Mouse (Mus musculus) midbrain, embryonic 14.5 days (tissue): ENCODE results near the gene Gcgr. TPM values are rescaled to one million over a fixed set of nuclear protein-coding genes. Genes with fewer than 3 reads are reported as not detected.
A peak's percentile ranks its signal among the peaks of the same experiment; 100 is the strongest.

ENCODE experiments used
- ATAC-seq: fragments of 200-750 bp; cut with Nextera tagmentation; 2 replicates; pipeline ENCODE4 v1.8.0; 2017; ENCODE audit warnings: moderate number of reproducible peaks, moderate library complexity; ENCODE audit not compliant: low FRiP score, low TSS enrichment
- DNase-seq: peaks from one replicate; pipeline ENCODE4 v3.0.0-alpha.2; 2015
- H3K27ac ChIP-seq: fragments of 300-500 bp; sonication (generic); replicated peaks from 2 replicates; pipeline ENCODE4 v1.5.1; 2014; ENCODE audit warnings: mild to moderate bottlenecking, low read depth, low read length, moderate library complexity
- H3K27me3 ChIP-seq: fragments of 300-500 bp; sonication (generic); 2 replicates; pipeline ENCODE4 v1.6.1; 2014; ENCODE audit warnings: low read length, control low read depth, mixed read lengths; ENCODE audit not compliant: control insufficient read depth, insufficient read depth
- H3K36me3 ChIP-seq: fragments of 300-500 bp; sonication (generic); 2 replicates; pipeline ENCODE4 v1.6.1; 2014; ENCODE audit warnings: low read length, control low read depth; ENCODE audit not compliant: control insufficient read depth, insufficient read depth
- H3K4me1 ChIP-seq: fragments of 300-500 bp; sonication (generic); 2 replicates; pipeline ENCODE4 v1.6.1; 2014; ENCODE audit warnings: mild to moderate bottlenecking, antibody characterized with exemption, low read length, control low read depth; ENCODE audit not compliant: control insufficient read depth, insufficient read depth
- H3K4me2 ChIP-seq: fragments of 300-500 bp; sonication (generic); 2 replicates; pipeline ENCODE4 v1.6.1; 2014; ENCODE audit warnings: mild to moderate bottlenecking, low read length, moderate library complexity
- H3K4me3 ChIP-seq: fragments of 300-500 bp; sonication (generic); replicated peaks from 2 replicates; pipeline ENCODE4 v1.5.1; 2014; ENCODE audit warnings: low read depth, low read length
- H3K9ac ChIP-seq: fragments of 300-500 bp; sonication (generic); replicated peaks from 2 replicates; pipeline ENCODE4 v1.6.1; 2014; ENCODE audit warnings: mild to moderate bottlenecking, low read length, moderate library complexity
- H3K9me3 ChIP-seq: fragments of 300-500 bp; sonication (generic); 2 replicates; pipeline ENCODE4 v1.6.1; 2016; ENCODE audit warnings: low read length, control low read depth, mixed read lengths; ENCODE audit not compliant: control insufficient read depth
- WGBS: fragments of 180-500 bp; shearing (Covaris S2); extraction: QIAGEN DNeasy Blood & Tissue Kit; methylation state at CpG from one replicate; pipeline ENCODE4 v1.1.7; 2014; 5-methylcytosine and 5-hydroxymethylcytosine counted together
- polyA plus RNA-seq: library from polyadenylated mRNA; unstranded; fragments of >200 nt; fragmentation: Nextera tagmentation; extraction: Ambion mirVana; gene quantifications from 2 replicates; pipeline ENCODE4 v1.2.1, GENCODE M21; 2014

The Gcgr gene
- 0.18 and 0.21 TPM in 2 replicates for polyA plus RNA-seq

DNA sequence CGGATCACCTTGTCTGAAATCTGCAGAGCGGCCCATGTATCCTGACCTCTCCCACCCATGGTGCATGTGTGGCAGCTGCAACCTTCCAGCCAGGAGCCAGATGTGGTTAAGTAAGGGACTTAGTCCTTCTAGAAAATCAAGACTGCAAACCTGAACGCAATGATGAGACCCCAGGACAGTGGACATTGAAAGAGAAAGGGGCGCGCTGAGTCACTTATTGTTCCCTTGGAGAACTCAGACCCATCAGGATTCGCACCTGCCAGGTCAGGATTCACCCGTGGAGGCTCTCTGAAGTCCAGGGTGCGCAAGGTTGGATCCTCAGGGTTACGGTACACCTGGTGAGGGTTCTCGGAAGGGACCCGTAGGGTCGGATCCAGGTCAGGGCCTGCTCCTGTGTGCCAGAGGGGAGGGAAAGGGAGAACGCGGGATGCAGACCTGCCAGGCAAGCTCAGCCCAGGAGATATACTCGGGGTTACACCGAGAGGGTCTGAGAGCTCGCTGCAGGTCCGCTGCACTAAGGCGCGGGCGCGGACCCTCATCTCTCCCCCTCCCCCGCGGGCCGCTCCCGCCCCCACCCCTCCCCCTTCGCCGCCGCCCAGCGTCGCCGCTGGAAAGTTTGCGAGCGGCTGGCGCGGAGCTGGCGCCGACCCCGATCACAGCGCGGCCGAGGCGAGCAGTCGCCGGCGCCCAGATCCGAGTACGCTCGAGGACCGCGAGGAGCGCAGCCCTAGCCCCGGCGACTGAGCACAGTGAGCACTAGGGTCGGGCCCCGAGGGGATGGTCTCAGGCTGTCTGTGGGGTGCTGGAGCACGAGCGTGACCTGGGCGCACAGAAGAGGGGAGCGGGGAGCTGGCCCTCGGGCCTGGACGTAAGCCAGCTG, at the start of gene Gcgr:
TSS of gene Gcgr (plus strand) at position 615 of the 880 bp plus-strand sequence.
- Histone ChIP-seq H3K27me3 (peaks cover 47% of the 10 kb centered on the region), H3K4me3 (peak within 1 kb of the TSS; percentile 23; the same call in 1 of the 2 replicates), H3K4me1 (0 out of 2 replicates have a peak, but pooled peaks cover 4% of the 10 kb centered on the region), H3K27ac (no peak within 1 kb of the TSS), H3K9me3 (no peaks in the 10 kb centered on the region), H3K36me3 (no peaks in the 10 kb centered on the region), H3K4me2 (peak within 1 kb of the TSS; percentile 52), H3K9ac (peak within 1 kb of the TSS; percentile 16; the same call in 1 of the 2 replicates)
- WGBS = 10% methylated on average over 46 of the region's 62 CpGs
- DNase-seq (peak; percentile 31), ATAC-seq (no peak)

DNA sequence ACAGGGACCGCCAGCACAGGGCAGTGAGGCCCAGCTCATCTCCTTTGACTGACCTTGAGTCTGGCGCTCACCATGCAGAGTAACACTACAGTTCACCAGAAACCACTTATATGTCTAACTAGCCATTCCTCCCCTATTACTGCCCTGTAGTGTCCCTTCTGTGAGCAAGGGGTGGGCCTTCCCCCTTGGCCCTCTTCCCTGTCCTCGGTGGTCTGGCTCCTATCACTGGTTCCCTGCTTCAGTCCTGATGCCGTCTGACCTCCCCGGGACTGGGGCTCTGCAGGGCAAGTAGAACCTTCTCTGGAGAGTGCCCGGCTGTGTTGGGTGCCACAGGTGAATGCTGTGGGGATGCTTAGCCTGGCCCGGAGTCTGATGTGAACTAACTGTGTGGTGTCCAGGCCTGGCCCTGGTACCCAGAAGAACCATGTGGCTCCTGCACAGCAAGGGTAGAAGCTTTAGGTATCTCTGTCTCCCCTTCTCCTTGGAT, 47.0 kb upstream of the Gcgr start:
- Histone ChIP-seq H3K4me1 (peaks cover 17% of the 10 kb centered on the region), H3K9me3 (no peaks in the 10 kb centered on the region), H3K9ac (peak overlapping the region; percentile 84; the same call in 1 of the 2 replicates), H3K4me3 (peak overlapping the region; percentile 98), H3K27me3 (no peaks in the 10 kb centered on the region), H3K36me3 (peaks cover 76% of the 10 kb centered on the region), H3K27ac (peak overlapping the region; percentile 92; the same call in 1 of the 2 replicates), H3K4me2 (peak overlapping the region; percentile 92)
- 90% methylated on average over 7 of the region's 7 CpGs for WGBS
- ATAC-seq = no peak
- DNase-seq = no peak

DNA sequence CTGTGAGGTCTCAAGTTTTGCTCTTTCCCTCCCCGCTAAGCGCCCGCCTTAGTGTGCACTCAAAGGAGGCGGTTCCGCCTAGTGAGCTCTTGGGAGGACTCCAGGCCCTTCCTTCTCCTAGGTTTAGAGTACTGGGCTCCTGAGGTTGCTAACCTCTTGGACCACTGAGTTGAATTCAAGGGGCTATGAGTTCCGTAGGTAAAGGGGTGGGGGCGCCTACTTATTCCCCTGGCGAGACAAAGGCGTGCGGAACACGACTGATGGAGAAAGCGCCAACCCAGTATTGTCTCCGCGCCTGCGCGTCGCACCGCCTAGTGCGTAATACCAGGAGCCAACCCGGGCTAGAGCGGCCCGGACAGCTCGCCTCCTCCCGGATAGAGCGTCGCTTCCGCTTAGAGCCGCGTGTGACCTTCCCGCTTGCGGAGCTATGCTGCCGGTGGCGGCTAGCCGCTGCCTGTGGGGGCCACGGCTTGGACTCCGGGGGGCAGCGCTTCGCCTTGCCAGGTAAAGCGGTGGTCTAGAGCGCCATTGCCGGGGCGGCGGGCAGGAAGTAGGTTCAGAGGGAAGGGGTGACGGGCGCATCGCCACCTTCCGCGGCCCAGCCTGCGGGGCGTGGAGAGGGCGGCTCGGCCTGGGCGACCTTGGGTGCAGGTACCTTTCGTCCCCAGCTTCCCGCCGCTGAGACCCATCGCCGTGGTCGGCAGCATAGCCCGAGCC, 46.1 kb upstream of the Gcgr start, which contains the start of gene Mrpl12:
TSS of gene Mrpl12 (plus strand) at position 349 of the 717 bp plus-strand sequence.
- peaks cover 71% of the 10 kb centered on the region for H3K36me3 ChIP-seq
- ATAC-seq (peak; percentile 95), DNase-seq (peak; percentile 99)
- H3K9ac ChIP-seq = peak within 1 kb of the TSS; percentile 84
- peak within 1 kb of the TSS; percentile 92 for H3K27ac ChIP-seq
- no peaks in the 10 kb centered on the region for H3K9me3 ChIP-seq
- under 1% methylated on average over 60 of the region's 60 CpGs for WGBS
- H3K4me1 ChIP-seq = peaks cover 17% of the 10 kb centered on the region
- peak within 1 kb of the TSS; percentile 98 for H3K4me3 ChIP-seq
- H3K4me2 ChIP-seq = peak within 1 kb of the TSS; percentile 92
- no peaks in the 10 kb centered on the region for H3K27me3 ChIP-seq

DNA sequence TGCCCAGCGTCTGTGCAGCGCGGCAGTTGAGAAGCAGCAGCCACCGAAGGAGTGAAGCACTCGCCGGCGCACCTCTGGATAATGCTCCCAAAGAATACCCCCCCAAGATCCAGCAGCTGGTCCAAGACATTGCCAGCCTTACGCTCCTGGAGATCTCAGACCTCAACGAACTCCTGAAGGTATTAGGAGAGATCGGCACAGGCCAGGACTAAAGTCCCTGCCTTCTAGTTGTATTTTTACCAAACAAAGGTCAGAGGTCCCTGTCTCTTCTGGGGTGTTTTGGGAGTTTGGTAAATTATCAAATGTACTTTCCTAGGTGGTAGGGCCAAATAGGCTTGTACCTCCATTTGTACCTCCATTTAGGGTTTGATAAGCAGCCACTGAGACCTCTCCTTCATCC, 45.2 kb upstream of the Gcgr start:
- peaks cover 66% of the 10 kb centered on the region for H3K36me3 ChIP-seq
- 11% methylated on average over 10 of the region's 10 CpGs for WGBS
- DNase-seq (no peak), ATAC-seq (no peak)
- peak overlapping the region; percentile 98 for H3K4me3 ChIP-seq
- H3K4me2 ChIP-seq = peak overlapping the region; percentile 92
- peak overlapping the region; percentile 84 for H3K9ac ChIP-seq
- peaks cover 17% of the 10 kb centered on the region for H3K4me1 ChIP-seq
- H3K9me3 ChIP-seq = no peaks in the 10 kb centered on the region
- H3K27me3 ChIP-seq = no peaks in the 10 kb centered on the region
- H3K27ac ChIP-seq = 0 out of 2 replicates have a peak overlapping the region, but pooled peaks have one; percentile 92

DNA sequence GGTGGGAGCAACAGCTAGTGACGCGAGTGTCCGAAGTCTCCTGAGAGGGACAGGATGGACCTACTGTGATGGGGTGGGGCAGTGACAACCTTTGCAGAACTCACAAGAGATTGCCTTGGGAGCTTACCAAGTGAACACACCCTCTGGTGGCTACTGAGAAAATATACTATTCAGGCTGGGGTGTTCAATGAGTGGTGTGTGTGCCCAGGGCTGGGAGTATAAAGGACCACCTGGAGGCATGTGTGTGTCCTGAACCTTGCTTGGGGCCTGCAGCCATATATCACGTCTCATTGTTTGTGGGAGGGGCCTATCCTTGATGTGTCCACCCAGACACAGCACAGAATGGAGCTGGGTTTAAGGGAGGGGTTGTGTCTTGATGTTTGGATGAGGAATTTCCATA, 42.0 kb upstream of the Gcgr start:
- Histone ChIP-seq H3K27ac (no peak overlapping the region), H3K4me2 (no peak overlapping the region), H3K4me3 (no peak overlapping the region), H3K9ac (no peak overlapping the region), H3K36me3 (peaks cover 35% of the 10 kb centered on the region), H3K27me3 (no peaks in the 10 kb centered on the region), H3K9me3 (no peaks in the 10 kb centered on the region), H3K4me1 (peaks cover 33% of the 10 kb centered on the region)
- DNase-seq = no peak
- WGBS = 75% methylated on average over 4 of the region's 4 CpGs
- ATAC-seq = no peak

DNA sequence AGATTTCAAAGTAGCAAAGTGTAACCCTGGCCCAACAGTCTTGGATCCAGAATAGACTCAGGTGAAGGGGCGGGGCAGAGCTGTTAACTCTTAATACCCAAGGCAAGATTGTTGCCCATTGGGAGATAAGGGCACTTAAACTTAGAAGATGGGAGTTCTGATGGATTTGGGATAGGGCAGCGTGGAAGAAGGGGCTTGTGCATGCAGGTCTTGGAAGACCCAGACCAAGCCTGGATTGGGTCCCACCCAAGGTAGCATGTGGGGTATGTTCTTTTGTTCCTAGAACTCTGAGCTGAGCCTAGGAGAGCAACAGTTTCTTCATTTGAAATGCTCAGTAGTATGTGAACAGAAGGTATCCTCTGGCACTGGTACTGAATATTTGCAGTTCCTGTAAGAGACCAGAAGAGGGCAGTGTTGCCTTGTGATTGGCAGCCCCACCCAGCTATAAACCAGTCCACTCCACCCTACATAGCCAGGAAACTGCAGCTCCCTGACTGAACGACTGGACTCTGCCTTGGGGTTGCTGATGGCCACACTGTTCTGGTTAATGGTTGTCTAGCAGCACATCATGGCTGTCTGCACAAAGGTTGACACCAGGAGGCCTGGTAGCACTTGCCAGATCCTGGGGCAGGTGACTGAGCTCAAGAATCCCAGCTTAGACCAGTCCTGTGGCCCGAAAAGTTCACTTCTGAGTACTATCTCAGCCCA, 41.3 kb upstream of the Gcgr start:
- no peak for ATAC-seq
- no peaks in the 10 kb centered on the region for H3K9me3 ChIP-seq
- H3K27me3 ChIP-seq = no peaks in the 10 kb centered on the region
- no peak overlapping the region for H3K4me3 ChIP-seq
- no peak overlapping the region for H3K4me2 ChIP-seq
- peaks cover 28% of the 10 kb centered on the region for H3K4me1 ChIP-seq
- 63% methylated on average over 4 of the region's 4 CpGs for WGBS
- no peak overlapping the region for H3K27ac ChIP-seq
- peak; percentile 87 for DNase-seq
- H3K9ac ChIP-seq = no peak overlapping the region
- H3K36me3 ChIP-seq = peaks cover 31% of the 10 kb centered on the region

DNA sequence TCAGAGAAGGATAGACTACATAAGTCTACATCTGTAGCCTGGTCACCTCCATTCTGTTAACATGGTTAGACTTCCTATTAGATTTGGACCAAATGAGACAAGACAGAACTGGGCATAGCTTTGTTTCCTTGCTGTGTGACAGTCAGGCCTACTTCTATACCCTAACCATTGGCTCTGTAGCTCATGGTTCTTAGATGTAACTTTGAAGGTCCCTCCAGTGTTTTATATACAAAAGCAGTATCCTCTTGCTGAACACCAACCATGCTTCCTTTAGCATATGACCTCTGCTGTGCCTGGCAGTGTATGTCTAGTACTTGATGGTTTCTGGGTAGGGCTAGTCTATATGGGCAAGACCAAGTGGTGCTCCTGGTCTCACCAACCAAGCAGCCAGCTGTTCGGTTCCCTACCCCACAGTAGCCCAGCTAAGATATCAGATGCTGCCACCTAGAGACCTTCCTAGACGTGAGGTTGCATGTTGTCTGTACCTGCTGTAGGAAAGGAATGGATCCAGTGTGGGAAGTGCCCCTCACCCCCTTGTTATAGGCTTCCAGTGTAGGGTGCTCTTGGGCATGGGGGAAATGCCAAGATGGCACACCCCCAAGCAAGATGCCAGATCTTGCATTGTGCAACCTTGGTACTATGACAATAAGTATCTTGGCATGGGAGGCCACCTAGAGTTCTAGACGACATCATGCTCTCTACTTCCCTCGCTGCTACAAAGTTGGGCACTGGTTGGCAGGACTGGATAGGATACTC, 40.0 kb upstream of the Gcgr start:
- no peaks in the 10 kb centered on the region for H3K9me3 ChIP-seq
- DNase-seq (no peak), ATAC-seq (no peak)
- H3K9ac ChIP-seq = 0 out of 2 replicates have a peak overlapping the region, but pooled peaks have one; percentile 75
- peaks cover 23% of the 10 kb centered on the region for H3K4me1 ChIP-seq
- no peaks in the 10 kb centered on the region for H3K27me3 ChIP-seq
- H3K36me3 ChIP-seq = peaks cover 42% of the 10 kb centered on the region
- no peak overlapping the region for H3K4me3 ChIP-seq
- peak overlapping the region; percentile 97 for H3K4me2 ChIP-seq
- H3K27ac ChIP-seq = 0 out of 2 replicates have a peak overlapping the region, but pooled peaks have one; percentile 72
- WGBS = 37% methylated on average over 4 of the region's 4 CpGs
